38 mouse cellular contexts compared by ENCODE assay signal in the genomic region with DNA sequence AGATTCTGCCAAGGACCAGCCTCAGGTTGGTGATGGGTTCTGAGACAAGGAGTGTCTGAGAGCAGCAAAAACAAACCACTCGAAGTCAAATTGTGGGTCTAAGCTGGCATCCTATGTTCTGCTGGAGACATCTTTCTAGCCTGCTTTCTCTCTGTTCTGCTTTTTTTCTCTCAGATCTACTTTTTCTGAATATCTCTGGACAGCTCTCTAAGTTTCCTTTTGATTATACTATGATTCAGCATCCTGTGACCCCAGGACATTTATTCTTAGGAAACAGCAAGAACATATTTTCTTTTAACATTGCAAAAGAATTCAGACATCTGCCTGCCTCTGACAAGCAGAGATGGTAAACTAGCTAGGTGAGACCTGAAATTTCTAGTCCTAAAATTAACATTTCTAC. TPM values are rescaled to one million over a fixed set of nuclear protein-coding genes. Genes with fewer than 3 reads are reported as not detected.
"Had no signal": no experiment of that assay in that cellular context is flagged by ENCODE, and none has a peak within 500 bp of the region (broad histone marks: within the 10 kb centered on the region; RNA-seq: fewer than 3 reads in every experiment).

No protein-coding gene starts in this region.

- ATAC-seq: hindbrain, embryonic 16.5 days; inflammation-experienced regulatory T-cells, adult 6 months; intestine, embryonic 15.5 days; intestine, postnatal 0 days; liver, embryonic 12.5 days had no signal

- H3K27ac ChIP-seq: heart, embryonic 10.5 days; hindbrain, embryonic 10.5 days; hindbrain, embryonic 12.5 days; hindbrain, embryonic 14.5 days; intestine, embryonic 15.5 days; layer of hippocampus, adult 2 months; left cerebral cortex, adult 2 months; limb, embryonic 13.5 days; limb, embryonic 15.5 days; liver, embryonic 12.5 days; liver, embryonic 14.5 days had no signal

- H3K27me3 ChIP-seq: heart, embryonic 12.5 days; hindbrain, embryonic 12.5 days; intestine, embryonic 15.5 days; limb, embryonic 13.5 days; limb, embryonic 15.5 days; liver, embryonic 12.5 days had no signal

- H3K4me3 ChIP-seq: heart, embryonic 10.5 days; heart, embryonic 12.5 days; hindbrain, embryonic 10.5 days; hindbrain, embryonic 12.5 days; intestine, embryonic 15.5 days; layer of hippocampus, adult 2 months; left cerebral cortex, adult 2 months; limb, embryonic 13.5 days; limb, embryonic 15.5 days; liver, embryonic 12.5 days had no signal

- H3K36me3 ChIP-seq: heart, embryonic 10.5 days; heart, embryonic 12.5 days; hindbrain, embryonic 10.5 days; hindbrain, embryonic 12.5 days; intestine, embryonic 15.5 days; limb, embryonic 13.5 days; limb, embryonic 15.5 days; liver, embryonic 12.5 days had no signal

- DNase-seq: gastrocnemius, postnatal 14 days; gastrocnemius, postnatal 36 days; heart, adult 18-20 months; heart, postnatal 10 days; heart, postnatal 4 days; kidney, adult 18-20 months; kidney, adult 8-10 months; kidney, postnatal 10 days; kidney, postnatal 25 days; kidney, postnatal 4 days had no signal

- H3K4me2 ChIP-seq: heart, embryonic 12.5 days; hindbrain, embryonic 12.5 days; hindbrain, embryonic 14.5 days; intestine, embryonic 15.5 days; limb, embryonic 13.5 days; limb, embryonic 15.5 days; liver, embryonic 12.5 days had no signal

- H3K9me3 ChIP-seq: heart, embryonic 10.5 days; heart, embryonic 12.5 days; hindbrain, embryonic 10.5 days; hindbrain, embryonic 12.5 days; intestine, embryonic 15.5 days; limb, embryonic 13.5 days; limb, embryonic 15.5 days; liver, embryonic 12.5 days had no signal

- H3K9ac ChIP-seq: heart, embryonic 12.5 days; hindbrain, embryonic 12.5 days; hindbrain, embryonic 14.5 days; intestine, embryonic 15.5 days; limb, embryonic 13.5 days; limb, embryonic 15.5 days; liver, embryonic 12.5 days; liver, embryonic 14.5 days had no signal

- H3K4me1 ChIP-seq: heart, embryonic 10.5 days; heart, embryonic 12.5 days; hindbrain, embryonic 10.5 days; hindbrain, embryonic 12.5 days; intestine, embryonic 15.5 days; limb, embryonic 13.5 days; limb, embryonic 15.5 days; liver, embryonic 12.5 days had no signal

RNA-seq across cellular contexts. Expression of a gene that starts 2.3 kb away (rescaled TPM):
- total RNA-seq: heart, postnatal 10 days; heart, postnatal 25 days; heart, postnatal 4 days; layer of hippocampus, adult 2 months; layer of hippocampus, postnatal 10 days; layer of hippocampus, postnatal 25 days; left cerebral cortex, adult 2 months; left cerebral cortex, postnatal 14 days; left cerebral cortex, postnatal 36 days had no signal
- polyA plus RNA-seq: heart, embryonic 10.5 days; heart, embryonic 12.5 days; heart, embryonic 14.5 days; heart, embryonic 16.5 days; hindbrain, embryonic 10.5 days; hindbrain, embryonic 12.5 days; hindbrain, embryonic 14.5 days; hindbrain, embryonic 16.5 days; inflammation-experienced regulatory T-cells, adult 6 months; intestine, embryonic 15.5 days; intestine, postnatal 0 days; kidney, embryonic 14.5 days; kidney, embryonic 16.5 days; limb, embryonic 11.5 days; limb, embryonic 13.5 days; limb, embryonic 15.5 days; liver, embryonic 12.5 days; liver, embryonic 14.5 days had no signal

RNA-seq across cellular contexts. Expression of a gene that starts 50.4 kb away (rescaled TPM):
- total RNA-seq: gastrocnemius, adult 18-20 months; gastrocnemius, adult 8-10 months; gastrocnemius, postnatal 14 days; gastrocnemius, postnatal 36 days; heart, adult 18-20 months; heart, postnatal 10 days; heart, postnatal 25 days; heart, postnatal 4 days; layer of hippocampus, adult 2 months; layer of hippocampus, postnatal 10 days; layer of hippocampus, postnatal 25 days; left cerebral cortex, adult 2 months; left cerebral cortex, postnatal 14 days; left cerebral cortex, postnatal 36 days had no signal
- polyA plus RNA-seq: gonadal fat pad, adult 2 months; heart, embryonic 10.5 days; heart, embryonic 12.5 days; heart, embryonic 14.5 days; heart, embryonic 16.5 days; hindbrain, embryonic 10.5 days; hindbrain, embryonic 12.5 days; hindbrain, embryonic 14.5 days; hindbrain, embryonic 16.5 days; inflammation-experienced regulatory T-cells, adult 6 months; intestine, embryonic 15.5 days; intestine, postnatal 0 days; kidney, embryonic 14.5 days; kidney, embryonic 16.5 days; limb, embryonic 11.5 days; limb, embryonic 13.5 days; limb, embryonic 15.5 days; liver, embryonic 12.5 days; liver, embryonic 14.5 days had no signal

RNA-seq across cellular contexts. Expression of a gene that starts 54.6 kb away (rescaled TPM):
- total RNA-seq: gastrocnemius, adult 18-20 months; gastrocnemius, adult 8-10 months; gastrocnemius, postnatal 14 days; gastrocnemius, postnatal 36 days; heart, adult 18-20 months; heart, postnatal 10 days; heart, postnatal 25 days; heart, postnatal 4 days; layer of hippocampus, adult 2 months; layer of hippocampus, postnatal 10 days; layer of hippocampus, postnatal 25 days; left cerebral cortex, adult 2 months; left cerebral cortex, postnatal 14 days; left cerebral cortex, postnatal 36 days had no signal
- polyA plus RNA-seq: gonadal fat pad, adult 2 months; heart, embryonic 10.5 days; heart, embryonic 12.5 days; heart, embryonic 14.5 days; heart, embryonic 16.5 days; hindbrain, embryonic 10.5 days; hindbrain, embryonic 12.5 days; hindbrain, embryonic 14.5 days; hindbrain, embryonic 16.5 days; inflammation-experienced regulatory T-cells, adult 6 months; intestine, embryonic 15.5 days; intestine, postnatal 0 days; kidney, embryonic 14.5 days; kidney, embryonic 16.5 days; limb, embryonic 11.5 days; limb, embryonic 13.5 days; limb, embryonic 15.5 days; liver, embryonic 12.5 days; liver, embryonic 14.5 days had no signal
